Mouse (Mus musculus) layer of hippocampus, adult 2 months (tissue): ENCODE measurements around the gene Phf21a. TPM values are rescaled to one million over a fixed set of nuclear protein-coding genes. Genes with fewer than 3 reads are reported as not detected.

Source experiments
- DNase-seq, 2 experiments: peaks; one replicate each; pipeline ENCODE4 v3.0.0; 2022; ENCODE audit warnings: low spot score in 2 of 2
- H3K27ac ChIP-seq: fragments of 200-600 bp; 2 replicates; pipeline ENCODE4 v1.8.1; 2022
- H3K4me3 ChIP-seq: fragments of 200-600 bp; 2 replicates; pipeline ENCODE4 v1.8.1; 2022; ENCODE audit warnings: mild to moderate bottlenecking
- CTCF ChIP-seq: fragments of 200-600 bp; conservative IDR thresholded peaks from 2 replicates; pipeline ENCODE4 v1.8.1; 2022; ENCODE audit warnings: antibody characterized with exemption, mild to moderate bottlenecking, moderate library complexity
- total RNA-seq, 2 experiments: library from RNA; stranded (reverse); gene quantifications; 2 replicates each; pipeline ENCODE4 v1.2.3; 2021

Gene Phf21a
- total RNA-seq, 2 experiments from 2014 or later = 160 to 162 TPM

GRCm38 (mm10) chr2:92191826-92192581 is 99.1 kb downstream of the Phf21a start:
- peak; percentile 51 for TF ChIP-seq CTCF
- peak in 1 of 2 experiments; percentile 46 for DNase-seq
- no peak overlapping the region for H3K4me3 ChIP-seq

GRCm38 (mm10) chr2:92198126-92198525 is 105.2 kb downstream of the Phf21a start:
- no peak for TF ChIP-seq CTCF
- Histone ChIP-seq H3K27ac (peak overlapping the region; percentile 78), H3K4me3 (peak overlapping the region; percentile 10; the same call in 1 of the 2 replicates)
- DNase-seq = no peak

More at GRCm38 (mm10) chr2:92191826-92192581, 99.1 kb downstream of the Phf21a start:
- H3K27ac ChIP-seq = no peak overlapping the region

- Histone ChIP-seq H3K4me3 (peak overlapping the region; percentile 10), H3K27ac (peak overlapping the region; percentile 78)
- no peak for TF ChIP-seq CTCF
- peak; percentile 29 to 42 for DNase-seq
These were observed 105.8 kb downstream of the Phf21a start for GRCm38 (mm10) chr2:92198747-92199146.

- no peak for DNase-seq
- TF ChIP-seq CTCF = no peak
- Histone ChIP-seq H3K27ac (no peak overlapping the region), H3K4me3 (no peak overlapping the region)
These were observed 106.8 kb downstream of the Phf21a start for GRCm38 (mm10) chr2:92199562-92200286.

- no peak for DNase-seq
- Histone ChIP-seq H3K27ac (no peak overlapping the region), H3K4me3 (no peak overlapping the region)
- no peak for TF ChIP-seq CTCF
These were observed 109.6 kb downstream of the Phf21a start for GRCm38 (mm10) chr2:92202319-92203040.

- Histone ChIP-seq H3K4me3 (no peak overlapping the region), H3K27ac (no peak overlapping the region)
- no peak for DNase-seq
- no peak for TF ChIP-seq CTCF
These were observed 112.2 kb downstream of the Phf21a start for GRCm38 (mm10) chr2:92205010-92205639.

GRCm38 (mm10) chr2:92210409-92210808 is 117.5 kb downstream of the Phf21a start:
- no peak for TF ChIP-seq CTCF
- Histone ChIP-seq H3K4me3 (no peak overlapping the region), H3K27ac (no peak overlapping the region)
- no peak for DNase-seq

- TF ChIP-seq CTCF = no peak
- Histone ChIP-seq H3K27ac (no peak overlapping the region), H3K4me3 (no peak overlapping the region)
- no peak for DNase-seq
These were observed 128.5 kb downstream of the Phf21a start for GRCm38 (mm10) chr2:92221431-92221830.

GRCm38 (mm10) chr2:92225592-92225991 is 132.7 kb downstream of the Phf21a start:
- TF ChIP-seq CTCF = no peak
- no peak for DNase-seq
- Histone ChIP-seq H3K27ac (no peak overlapping the region), H3K4me3 (no peak overlapping the region)

GRCm38 (mm10) chr2:92229973-92230372 is 137.1 kb downstream of the Phf21a start:
- TF ChIP-seq CTCF = no peak
- Histone ChIP-seq H3K27ac (no peak overlapping the region), H3K4me3 (no peak overlapping the region)
- no peak for DNase-seq

GRCm38 (mm10) chr2:92231706-92232105 is 138.8 kb downstream of the Phf21a start:
- Histone ChIP-seq H3K4me3 (no peak overlapping the region), H3K27ac (no peak overlapping the region)
- TF ChIP-seq CTCF = no peak
- no peak for DNase-seq

- H3K4me3 ChIP-seq = no peak overlapping the region
- TF ChIP-seq CTCF = no peak
- H3K27ac ChIP-seq = peak overlapping the region; percentile 43; the same call in 1 of the 2 replicates
- no peak for DNase-seq
These were observed 141.9 kb downstream of the Phf21a start for GRCm38 (mm10) chr2:92234768-92235332.
